Mouse (Mus musculus) frontal cortex, adult 2 months (tissue): ENCODE measurements around the gene C87436. TPM values are rescaled to one million over a fixed set of nuclear protein-coding genes. Genes with fewer than 3 reads are reported as not detected.
A peak's percentile ranks its signal among the peaks of the same experiment; 100 is the strongest.

Experiments used
- DNase-seq, 2 experiments: peaks; one replicate each; pipeline ENCODE4 v3.0.0; 2022; ENCODE audit warnings: low spot score in 1 of 2; ENCODE audit errors: extremely low spot score in 1 of 2
- polyA plus RNA-seq: library from polyadenylated mRNA; depleted of rRNA; stranded (reverse); fragments of >200 nt; gene quantifications from 2 replicates; pipeline ENCODE4 v1.2.3, GENCODE M21; 2012; rRNA removed

C87436 gene
- polyA plus RNA-seq = 18.9 and 19.1 TPM in 2 replicates

DNA sequence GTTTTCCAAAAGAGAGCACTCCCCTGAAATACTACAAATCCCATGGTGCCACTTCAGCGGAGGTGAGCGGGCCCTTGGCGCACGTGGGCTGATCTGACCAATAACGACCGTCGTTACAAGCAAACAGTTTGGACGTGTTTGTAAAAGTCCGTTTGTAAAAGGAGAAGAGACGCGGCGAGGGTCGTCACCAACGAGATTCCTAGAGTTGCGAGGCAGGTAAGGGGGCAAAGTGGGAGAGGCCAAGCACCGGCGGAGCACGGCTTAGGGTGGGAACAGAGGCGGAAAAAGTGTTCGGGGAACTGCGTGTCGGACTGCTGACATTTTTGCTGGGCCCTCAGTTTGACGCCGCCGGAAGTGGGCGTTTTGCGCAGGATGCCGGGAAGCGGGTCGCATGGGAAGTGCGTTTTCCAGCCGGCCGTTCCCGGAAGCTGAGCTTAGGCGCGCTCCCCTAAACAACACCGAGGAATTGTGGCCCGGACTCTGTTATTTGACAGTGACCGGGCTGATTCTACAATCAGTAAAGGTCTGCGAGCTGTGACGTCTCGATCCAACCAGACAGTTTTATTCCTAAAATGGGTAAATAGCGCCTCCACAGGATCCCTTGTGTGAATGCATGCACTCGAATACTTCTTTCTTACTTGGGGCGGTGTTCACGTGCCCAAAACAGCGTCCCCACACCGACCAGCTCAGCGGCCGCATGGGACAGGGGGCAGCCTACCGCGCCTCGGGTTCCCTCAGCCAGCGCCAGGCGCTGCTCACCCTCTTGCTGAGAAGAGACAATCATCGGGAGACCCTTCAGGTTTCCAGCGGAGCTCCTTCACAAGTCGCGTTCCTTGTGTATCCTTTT lies at the start of gene C87436:
Gene C87436, plus strand, starts transcription at position 103 of the 847 bp plus-strand sequence.
- DNase-seq = peak; percentile 94 to 97

DNA sequence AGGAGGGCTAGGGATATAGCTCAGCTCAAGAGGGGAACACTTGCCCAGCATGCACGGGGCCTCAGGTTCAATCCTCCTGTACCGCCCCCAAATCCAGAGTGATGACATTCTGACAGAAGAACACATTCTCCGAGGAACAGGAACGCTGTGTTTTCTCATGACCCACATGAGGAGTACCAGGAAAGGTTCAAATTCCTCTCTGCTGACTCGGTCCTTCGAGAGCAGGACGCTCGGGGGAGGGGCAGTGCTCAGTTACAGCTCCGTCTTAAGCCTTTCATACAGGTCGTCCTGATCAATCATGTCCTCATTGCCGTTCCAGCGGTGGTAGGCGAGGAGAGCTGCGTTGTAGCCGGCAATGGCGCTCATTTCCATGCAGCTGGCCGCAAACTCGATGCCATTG lies 49.7 kb upstream of the C87436 start:
- no peak for DNase-seq

DNA sequence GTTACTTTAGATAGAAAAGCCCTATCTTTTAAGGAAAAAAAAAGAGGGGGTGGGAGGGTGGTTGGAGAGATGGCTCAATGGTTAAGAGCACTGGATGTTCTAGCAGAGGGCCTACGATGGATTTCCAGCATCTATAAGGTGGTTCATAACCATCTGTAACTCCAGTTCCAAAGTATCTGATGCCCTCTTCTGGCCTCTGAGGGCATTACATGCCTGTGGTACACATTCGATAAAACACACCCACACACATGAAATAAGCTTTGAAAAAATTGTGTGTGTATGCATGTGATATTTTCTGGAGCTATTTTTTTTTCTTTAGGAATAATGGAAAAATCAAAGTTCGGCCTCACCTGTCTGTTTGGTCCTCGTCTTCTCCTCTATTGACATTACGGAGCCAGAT lies 46.8 kb upstream of the C87436 start:
- DNase-seq = no peak

DNA sequence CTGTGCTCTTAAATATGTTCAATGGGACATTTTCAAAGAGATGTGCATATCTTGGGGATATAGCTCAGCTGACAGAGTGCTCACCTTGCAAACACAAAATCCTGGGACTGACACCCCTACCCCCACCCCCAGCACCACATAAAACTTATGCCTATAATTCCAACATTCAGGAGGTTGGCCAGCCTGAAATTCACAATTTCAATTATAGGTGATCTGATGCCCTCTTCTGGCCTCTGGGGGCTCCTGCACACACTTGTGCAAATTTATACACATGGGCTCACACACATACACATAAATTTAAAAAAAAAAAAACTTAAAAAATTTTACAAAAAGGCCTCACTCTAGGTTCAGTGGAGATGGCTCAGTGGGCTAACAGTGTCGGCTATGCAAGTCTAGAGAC lies 45.0 kb upstream of the C87436 start:
- no peak for DNase-seq

DNA sequence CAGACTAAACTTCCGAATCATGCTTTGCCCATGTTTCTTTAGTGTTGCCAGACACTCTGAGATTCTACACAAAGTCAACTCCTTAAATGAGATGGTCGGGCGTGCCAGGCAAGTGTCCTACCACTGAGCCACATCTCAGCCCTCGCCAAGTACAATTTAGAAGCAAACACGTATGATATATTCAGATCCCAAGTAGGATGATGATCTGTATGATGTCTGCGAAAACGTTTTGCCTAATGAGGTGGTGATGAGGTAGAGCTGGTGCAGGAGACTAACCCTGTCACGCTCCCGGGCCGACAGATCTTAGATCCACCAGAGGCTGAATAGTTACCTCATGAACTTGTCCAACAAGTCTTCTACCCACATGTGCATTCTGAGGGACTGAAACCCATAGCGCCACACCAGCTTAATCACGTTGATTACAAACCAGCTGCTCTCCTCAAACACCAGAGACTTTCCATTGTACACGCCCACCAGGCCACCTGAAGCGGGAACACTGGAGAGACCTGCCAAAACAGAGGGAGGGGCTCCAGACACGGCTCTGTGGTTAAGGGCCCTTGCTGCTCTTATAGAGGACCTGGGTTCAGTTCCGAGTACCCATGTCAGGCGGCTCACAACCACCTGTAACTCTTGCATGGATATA lies 44.0 kb upstream of the C87436 start:
- no peak for DNase-seq

DNA sequence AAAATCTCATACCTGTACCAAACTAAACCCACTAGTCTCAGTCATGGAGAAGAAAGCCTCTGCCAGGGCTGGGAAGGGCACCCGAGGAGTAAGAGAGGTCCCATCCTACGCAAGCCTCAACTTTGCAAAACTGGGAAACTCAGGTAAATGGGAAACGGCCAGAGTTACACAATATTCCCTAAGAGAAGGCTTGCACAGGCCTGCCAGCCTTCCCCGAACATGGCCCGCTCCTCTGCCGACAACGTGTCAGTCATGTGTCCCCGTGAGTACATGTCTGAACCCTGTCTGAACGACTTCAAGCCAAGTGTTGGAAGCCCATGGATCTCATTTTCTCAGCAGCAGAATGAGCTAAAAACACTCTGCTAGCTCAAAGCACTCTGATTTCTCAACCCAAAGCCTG lies 43.2 kb upstream of the C87436 start:
- no peak for DNase-seq

DNA sequence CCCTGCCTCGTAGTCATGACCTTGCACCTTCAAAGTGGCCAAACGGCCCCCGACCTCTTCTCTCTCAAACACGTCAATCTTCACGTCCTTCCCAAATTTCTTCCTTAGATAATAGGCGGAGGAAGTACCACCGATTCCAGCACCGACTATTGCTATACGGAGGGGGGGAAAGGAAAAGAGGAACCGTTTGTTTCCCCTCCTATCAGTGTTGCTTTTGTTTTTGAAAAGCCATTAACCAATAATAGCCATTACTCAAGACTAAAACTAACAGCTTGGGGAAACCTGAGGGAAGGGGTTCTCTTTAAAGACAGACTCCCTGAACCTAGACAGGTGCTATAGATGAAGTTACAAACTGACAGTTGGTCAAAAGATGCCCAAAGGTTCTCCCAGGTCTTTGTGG lies 42.2 kb upstream of the C87436 start:
- no peak for DNase-seq

DNA sequence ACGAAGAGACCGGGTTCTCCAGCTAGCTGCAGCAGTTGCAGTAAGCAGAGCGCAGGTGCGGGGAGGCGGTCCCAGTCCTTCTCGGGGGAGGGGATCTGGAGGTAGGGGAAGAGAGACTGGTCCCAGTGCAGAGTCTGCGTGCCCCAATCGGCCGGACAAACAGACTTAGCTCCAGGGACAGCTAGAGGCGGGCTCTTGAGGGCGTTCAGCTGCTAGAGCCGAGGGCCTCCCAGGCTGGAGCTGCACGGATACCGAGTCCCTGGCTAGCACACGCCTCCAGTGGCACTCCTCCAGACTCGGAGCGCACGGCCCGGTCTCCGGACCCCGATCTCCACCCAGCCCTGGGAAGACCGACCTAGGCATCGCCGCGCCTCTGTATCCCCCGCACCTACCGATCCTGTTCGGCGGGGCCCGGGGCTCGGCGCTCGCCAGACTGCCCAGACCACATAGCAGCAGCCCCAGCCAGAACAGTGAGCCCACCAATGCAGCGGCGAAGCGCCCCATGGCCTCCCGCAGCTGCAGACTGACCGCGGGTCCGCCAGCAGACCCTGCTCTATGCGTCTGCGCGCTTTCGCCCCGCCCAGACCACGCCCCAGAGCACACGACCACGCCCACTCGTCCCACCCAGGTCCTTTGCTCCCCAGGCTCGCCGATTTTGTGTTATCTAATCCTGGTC lies 41.5 kb upstream of the C87436 start, which contains the start of gene Pcyox1:
Gene Pcyox1, minus strand, starts transcription at position 574 of the 676 bp plus-strand sequence.
- DNase-seq = peak; percentile 73 to 85

DNA sequence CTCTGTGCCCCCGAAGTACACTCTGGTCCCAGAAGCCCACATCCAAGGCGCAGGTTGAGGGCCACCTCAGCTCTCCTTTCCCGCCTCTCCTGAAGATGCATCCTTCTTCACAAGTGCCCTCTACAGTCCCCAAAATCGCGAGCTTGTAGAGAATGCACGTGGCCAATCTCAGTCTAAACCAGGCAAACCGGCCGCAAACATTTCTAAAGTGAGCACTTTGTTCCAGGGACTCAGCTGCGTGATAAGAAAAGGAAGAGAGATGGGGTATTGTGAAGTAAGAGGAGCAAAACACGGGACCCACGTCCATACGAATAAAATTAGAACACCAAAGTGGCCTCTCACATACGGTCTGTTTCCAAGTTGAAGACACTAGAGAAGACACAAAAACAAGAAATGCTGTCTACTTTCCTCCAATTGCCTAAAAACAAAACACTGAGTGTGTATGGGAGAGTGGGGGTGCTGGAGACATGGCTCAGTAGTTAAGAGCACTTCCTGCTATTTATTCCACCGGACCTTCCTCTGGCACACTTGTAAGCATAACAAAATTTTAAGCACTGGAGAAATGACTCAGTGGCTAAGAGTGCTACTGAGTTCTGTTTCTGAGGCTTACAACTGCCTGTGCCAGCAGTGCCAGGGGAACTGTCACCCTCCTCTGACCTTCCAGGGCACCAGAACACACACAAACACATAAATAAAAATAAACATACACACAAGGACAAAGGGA lies 40.8 kb upstream of the C87436 start:
- DNase-seq = no peak

DNA sequence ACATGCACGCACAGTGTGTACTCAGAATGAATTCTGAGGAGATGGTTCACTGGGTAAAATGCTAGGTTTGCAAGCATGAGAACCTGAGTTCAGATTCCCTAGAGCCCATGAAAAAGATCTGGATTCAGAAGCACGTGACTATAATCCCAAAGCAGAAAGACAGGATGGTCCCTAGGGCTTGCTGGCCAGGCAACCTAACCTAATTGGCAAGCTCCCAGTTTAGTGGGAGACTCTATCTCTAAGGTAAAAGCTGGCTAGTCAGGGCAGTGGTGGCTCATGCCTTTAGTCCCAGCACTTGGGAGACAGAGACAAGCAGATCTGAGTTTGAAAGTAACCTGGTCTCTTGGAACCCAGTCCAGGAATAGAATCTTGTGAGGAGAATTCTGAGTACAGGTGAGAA lies 39.2 kb upstream of the C87436 start:
- no peak for DNase-seq

DNA sequence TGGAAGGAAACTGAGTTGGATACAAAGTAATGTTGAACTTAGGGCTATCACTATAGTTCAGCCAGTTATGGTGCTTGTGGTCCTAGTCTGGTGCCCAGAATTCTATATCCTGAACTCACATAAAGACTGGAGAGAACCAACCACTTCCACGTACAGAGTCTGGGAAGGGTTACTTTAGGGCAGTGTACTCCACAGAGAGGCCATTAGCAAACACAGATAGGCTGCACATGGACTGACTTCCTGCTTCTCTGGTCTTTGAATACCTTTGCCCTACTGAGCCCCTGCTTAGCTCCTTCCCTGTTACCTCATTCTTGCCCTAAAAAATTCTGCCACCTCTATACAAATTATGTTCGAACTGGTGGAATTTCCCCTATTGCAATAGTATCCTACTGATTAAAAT lies 38.2 kb upstream of the C87436 start:
- no peak for DNase-seq

DNA sequence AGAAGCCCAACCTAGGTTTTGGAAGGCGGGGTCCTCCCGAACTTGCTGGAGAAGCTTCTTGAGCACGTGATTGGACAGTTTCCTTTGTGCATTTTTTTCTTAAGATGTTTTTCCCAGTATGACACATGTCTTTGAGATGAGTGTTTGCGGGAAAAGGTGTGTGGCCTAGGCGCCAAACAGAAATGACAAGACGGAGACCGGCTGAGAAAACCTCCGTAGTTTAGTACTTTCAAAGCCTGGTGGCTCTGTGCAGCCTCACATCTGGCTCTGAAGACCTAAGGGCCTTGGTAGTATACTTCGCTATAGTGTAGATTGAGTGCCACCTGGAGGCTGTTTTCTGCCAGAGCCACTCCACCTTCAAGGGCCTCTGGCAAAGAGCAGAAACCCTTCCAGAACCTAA lies 37.2 kb upstream of the C87436 start:
- DNase-seq = peak; percentile 40 to 77

DNA sequence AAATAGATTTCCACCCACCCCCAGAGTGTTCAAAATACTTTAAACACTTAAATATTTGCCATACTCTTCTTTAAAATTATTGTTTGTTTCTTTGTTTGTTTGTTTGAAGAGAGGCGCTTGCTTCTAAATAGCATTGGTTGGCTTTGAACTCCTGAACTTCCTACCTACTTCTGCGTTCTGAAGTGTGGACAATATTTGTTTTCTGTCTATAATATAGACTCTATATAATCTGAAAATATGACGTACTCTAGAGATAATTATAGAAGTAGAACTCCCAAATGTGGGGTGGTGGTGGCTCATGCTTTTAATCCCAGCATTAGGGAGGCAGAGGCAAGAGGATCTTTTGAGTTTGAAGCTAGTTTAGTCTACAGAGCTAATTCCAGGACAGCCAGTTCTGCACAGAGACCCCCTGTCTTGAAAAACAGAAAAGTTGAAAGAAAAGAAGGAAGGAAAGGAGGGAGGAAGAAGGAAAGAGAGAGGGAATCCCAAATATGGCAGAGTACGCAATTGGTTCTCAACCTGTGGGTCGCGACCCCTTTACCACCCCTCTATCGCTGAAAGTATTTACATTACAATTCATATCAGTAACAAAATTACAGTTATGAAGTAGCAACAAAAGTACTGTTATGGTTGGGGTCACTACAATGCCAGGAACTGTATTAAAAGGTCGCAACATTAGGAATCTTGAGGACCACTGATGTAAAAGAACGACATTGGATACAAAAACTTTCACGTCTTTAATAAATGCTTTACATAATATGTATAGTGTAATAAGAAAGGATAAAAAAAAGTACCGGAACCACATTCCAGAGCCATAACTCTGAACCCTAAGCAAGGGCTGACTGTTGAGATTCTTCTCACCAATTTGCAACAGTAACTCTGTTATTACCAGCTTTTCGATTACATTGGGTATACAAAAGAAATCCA lies 35.2 kb upstream of the C87436 start:
- peak in 1 of 2 experiments; percentile 20 for DNase-seq

DNA sequence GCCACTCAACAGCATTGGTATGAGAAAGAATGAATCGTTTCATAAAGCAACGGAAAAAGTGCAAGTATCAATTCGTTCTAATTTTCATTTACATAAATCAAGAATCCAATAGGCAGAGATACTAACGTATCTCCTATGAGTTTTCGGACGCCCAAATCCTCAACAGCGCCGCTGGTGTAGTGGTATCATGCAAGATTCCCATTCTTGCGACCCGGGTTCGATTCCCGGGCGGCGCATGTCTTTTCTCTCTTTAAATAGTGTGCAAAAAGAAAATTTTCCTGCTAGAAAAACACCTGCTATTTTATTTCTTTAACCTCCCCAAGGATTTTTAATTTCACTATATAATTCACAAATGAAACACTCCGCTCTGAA lies 34.5 kb upstream of the C87436 start:
- peak; percentile 84 to 98 for DNase-seq

DNA sequence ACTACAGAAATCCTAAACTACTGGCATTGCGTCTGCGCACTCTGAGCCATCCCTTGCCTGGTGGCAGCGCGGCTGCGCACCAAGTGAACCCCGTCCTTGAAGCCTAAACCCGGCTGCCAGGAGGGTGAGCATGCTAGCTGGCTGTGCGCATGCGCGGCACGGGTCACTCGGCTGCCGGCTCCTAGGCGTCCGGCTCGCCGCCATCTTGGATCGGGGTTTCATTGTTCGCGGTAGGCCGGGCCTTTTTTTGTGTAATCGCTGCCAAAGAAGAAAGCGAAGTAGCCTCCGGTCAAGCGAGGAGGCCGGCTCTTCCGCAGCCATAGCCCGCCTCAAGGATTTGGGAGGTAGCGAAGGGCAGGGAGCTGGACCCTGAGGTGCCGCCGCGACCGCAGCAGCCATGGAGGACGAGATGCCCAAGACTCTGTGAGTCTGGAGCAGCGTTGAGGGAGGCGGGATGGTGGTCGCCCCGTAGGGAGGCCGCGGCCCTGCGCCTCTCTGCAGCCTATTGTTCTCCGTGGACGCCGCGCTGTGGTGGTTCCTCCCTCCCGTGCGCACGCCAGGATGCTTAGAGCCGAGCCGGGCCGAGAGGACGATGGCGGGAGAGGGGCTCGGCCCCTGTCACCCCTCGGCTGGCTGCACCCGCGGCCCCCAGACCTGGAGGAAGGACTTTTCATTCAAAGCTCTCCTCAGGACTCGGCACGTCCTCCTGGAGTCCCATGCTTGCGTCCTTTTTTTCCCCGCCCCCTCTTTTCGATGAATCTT lies 33.9 kb upstream of the C87436 start, which contains the start of gene Tia1:
Gene Tia1, plus strand, starts transcription at position 120 of the 762 bp plus-strand sequence.
- DNase-seq = peak; percentile 93 to 97

DNA sequence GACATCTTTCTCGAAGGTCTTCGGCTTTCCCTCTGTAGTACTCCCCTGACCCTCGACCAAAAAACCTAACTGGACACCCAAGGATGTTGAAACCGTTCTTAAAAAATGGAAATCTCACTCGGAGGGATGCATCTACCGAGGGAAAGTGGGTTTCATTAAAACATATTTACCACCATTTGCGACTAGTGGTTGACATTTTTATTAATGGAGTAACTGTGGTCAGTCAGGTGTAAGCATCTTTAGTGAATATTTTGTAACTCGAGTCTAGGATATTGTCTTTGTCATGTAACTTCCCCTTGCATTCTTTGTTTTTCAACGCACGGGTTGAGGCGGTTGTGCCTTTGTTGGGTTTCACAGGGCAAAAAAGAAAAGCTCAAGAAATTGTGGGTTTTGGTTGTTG lies 33.2 kb upstream of the C87436 start:
- DNase-seq = no peak

DNA sequence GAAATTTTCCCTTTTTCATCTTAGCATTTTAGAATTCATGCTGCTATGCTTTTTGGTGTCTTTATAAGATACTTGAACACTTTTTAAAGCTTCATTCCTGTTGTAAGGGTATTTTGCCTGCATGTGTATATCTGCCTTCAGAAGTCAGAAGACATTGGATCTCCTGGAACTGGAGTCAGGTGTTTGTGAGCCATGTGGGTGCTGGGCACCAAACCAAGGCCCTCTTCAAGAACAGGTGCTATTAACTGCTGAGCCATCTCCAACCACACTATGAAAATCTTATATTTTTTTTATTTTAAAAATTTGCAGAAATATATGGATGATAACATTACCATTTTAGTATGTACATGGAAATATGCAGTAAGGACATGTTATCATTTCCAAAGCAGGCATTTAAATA lies 31.9 kb upstream of the C87436 start:
- DNase-seq = no peak

DNA sequence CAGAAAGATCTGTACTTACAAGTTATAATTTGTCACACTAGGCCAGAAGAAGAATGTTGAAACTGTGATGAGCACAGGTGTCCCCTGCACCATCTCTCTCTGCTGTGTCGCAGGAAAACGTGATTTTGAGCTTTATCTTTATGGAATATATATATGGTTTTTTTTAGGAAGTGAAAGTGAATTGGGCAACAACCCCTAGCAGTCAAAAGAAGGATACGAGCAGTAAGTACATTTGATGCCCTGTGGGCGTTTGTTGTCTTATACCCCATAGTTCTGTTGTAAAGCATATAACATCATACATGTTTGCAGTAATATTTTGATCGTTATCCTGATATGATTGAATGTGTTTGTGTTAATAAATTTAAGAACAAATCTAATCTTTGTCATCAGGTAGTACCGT lies 19.5 kb upstream of the C87436 start:
- no peak for DNase-seq

DNA sequence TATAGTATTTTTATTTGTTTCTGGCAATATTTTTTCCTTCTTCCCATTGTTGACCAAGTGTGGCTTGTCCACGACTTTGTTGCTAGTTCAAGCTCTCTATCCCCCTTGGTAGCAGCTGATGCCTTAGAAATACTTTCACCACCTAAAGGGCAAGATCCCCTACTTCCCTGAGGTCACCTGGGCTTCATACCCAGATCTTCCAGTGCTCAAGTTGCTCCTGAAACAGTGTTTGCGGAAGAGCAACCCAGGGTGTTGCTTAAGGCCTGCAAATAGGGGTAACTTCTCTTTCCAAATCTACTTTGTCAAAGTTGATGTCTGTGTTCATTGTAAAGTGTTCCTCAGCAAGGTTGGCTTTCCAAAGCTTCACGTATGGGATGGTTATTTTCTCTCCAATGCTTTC lies 18.9 kb upstream of the C87436 start:
- DNase-seq = no peak
